Mouse (Mus musculus): ENCODE measurements around the gene Brap.

DNA sequence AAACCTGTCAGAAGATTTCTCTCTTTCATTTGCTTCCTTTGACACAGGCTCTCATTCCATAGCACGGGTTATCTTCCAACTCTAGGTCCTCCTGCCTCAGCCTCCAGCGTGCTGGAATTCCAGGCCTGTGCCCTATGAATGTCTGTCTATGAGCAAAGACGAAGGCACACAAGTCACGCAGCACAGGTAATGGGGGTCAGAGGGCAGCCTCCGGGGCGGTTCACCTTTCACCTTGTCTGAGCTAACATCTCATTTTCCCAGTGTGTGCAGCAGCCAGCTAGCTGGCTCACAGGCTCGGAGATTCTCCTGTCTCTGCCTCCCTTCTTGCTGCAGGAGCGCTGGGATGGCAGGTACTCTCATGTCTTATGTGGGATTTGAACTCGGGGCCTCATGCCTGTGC is 20.8 kb upstream of the Brap start:
- TF ChIP-seq POLR2A (IDR thresholded peaks at IDR 0.05; ENCODE audit: borderline replicate concordance, control insufficient read depth, low read depth, low read length) (no peak), CTCF (IDR thresholded peaks at IDR 0.05; ENCODE audit: control insufficient read depth, insufficient read depth, low read length) (no peak)

Measured in bone marrow, adult 2 months (tissue).